Mouse (Mus musculus): ENCODE results near the gene Aif1l. TPM values are rescaled to one million over a fixed set of nuclear protein-coding genes. Genes with fewer than 3 reads are reported as not detected.

Gene Aif1l
- polyA plus RNA-seq (2012; rRNA removed) = 0.47 and 0.80 TPM in 2 replicates

- Histone ChIP-seq H3K36me3 (ENCODE audit: control insufficient read depth, insufficient read depth, low read length) (no peaks in the 10 kb centered on the region), H3K4me3 (ENCODE audit: low read depth, low read length) (peak within 1 kb of the TSS; percentile 59), H3K27me3 (ENCODE audit: control insufficient read depth, insufficient read depth, low read length) (peaks cover 20% of the 10 kb centered on the region), H3K27ac (ENCODE audit: insufficient read depth, low read depth, low read length) (no peak within 1 kb of the TSS), H3K4me1 (ENCODE audit: control insufficient read depth, insufficient read depth, insufficient read length, low read length) (peaks cover 6% of the 10 kb centered on the region; the same call in 1 of the 2 replicates)
- WGBS = 1% methylated on average over 66 of the region's 66 CpGs
- TF ChIP-seq POLR2A (IDR thresholded peaks at IDR 0.05; ENCODE audit: low read depth, low read length) (no peak), CTCF (IDR thresholded peaks at IDR 0.05; ENCODE audit: extremely low read depth, insufficient read length, insufficient replicate concordance, low read depth, low read length) (no peak)
Observed at GRCm38 (mm10) chr2:31950058-31950871, at the start of gene Aif1l. Gene Aif1l (plus strand): TSS chr2:31950139.

- Histone ChIP-seq H3K27ac (ENCODE audit: insufficient read depth, low read depth, low read length) (no peak overlapping the region), H3K36me3 (ENCODE audit: control insufficient read depth, insufficient read depth, low read length) (no peaks in the 10 kb centered on the region), H3K4me3 (ENCODE audit: low read depth, low read length) (no peak overlapping the region), H3K27me3 (ENCODE audit: control insufficient read depth, insufficient read depth, low read length) (no peaks in the 10 kb centered on the region), H3K4me1 (ENCODE audit: control insufficient read depth, insufficient read depth, insufficient read length, low read length) (no peaks in the 10 kb centered on the region)
- TF ChIP-seq POLR2A (IDR thresholded peaks at IDR 0.05; ENCODE audit: low read depth, low read length) (no peak), CTCF (IDR thresholded peaks at IDR 0.05; ENCODE audit: extremely low read depth, insufficient read length, insufficient replicate concordance, low read depth, low read length) (no peak)
- 74% methylated on average over 4 of the region's 4 CpGs for WGBS
Observed at GRCm38 (mm10) chr2:31900932-31901331, 49.0 kb upstream of the Aif1l start.

GRCm38 (mm10) chr2:31901659-31902362, 48.1 kb upstream of the Aif1l start:
- Histone ChIP-seq H3K27ac (ENCODE audit: insufficient read depth, low read depth, low read length) (no peak overlapping the region), H3K27me3 (ENCODE audit: control insufficient read depth, insufficient read depth, low read length) (no peaks in the 10 kb centered on the region), H3K36me3 (ENCODE audit: control insufficient read depth, insufficient read depth, low read length) (no peaks in the 10 kb centered on the region), H3K4me1 (ENCODE audit: control insufficient read depth, insufficient read depth, insufficient read length, low read length) (no peaks in the 10 kb centered on the region), H3K4me3 (ENCODE audit: low read depth, low read length) (no peak overlapping the region)
- WGBS = 42% methylated on average over 4 of the region's 4 CpGs
- TF ChIP-seq POLR2A (IDR thresholded peaks at IDR 0.05; ENCODE audit: low read depth, low read length) = no peak
- no peak for TF ChIP-seq CTCF (IDR thresholded peaks at IDR 0.05; ENCODE audit: extremely low read depth, insufficient read length, insufficient replicate concordance, low read depth, low read length)

- H3K4me3 ChIP-seq (ENCODE audit: low read depth, low read length) = no peak overlapping the region
- 54% methylated on average over 6 of the region's 6 CpGs for WGBS
- no peaks in the 10 kb centered on the region for H3K4me1 ChIP-seq (ENCODE audit: control insufficient read depth, insufficient read depth, insufficient read length, low read length)
- no peak overlapping the region for H3K27ac ChIP-seq (ENCODE audit: insufficient read depth, low read depth, low read length)
- no peak for TF ChIP-seq CTCF (IDR thresholded peaks at IDR 0.05; ENCODE audit: extremely low read depth, insufficient read length, insufficient replicate concordance, low read depth, low read length)
- no peak for TF ChIP-seq POLR2A (IDR thresholded peaks at IDR 0.05; ENCODE audit: low read depth, low read length)
- H3K36me3 ChIP-seq (ENCODE audit: control insufficient read depth, insufficient read depth, low read length) = no peaks in the 10 kb centered on the region
- no peaks in the 10 kb centered on the region for H3K27me3 ChIP-seq (ENCODE audit: control insufficient read depth, insufficient read depth, low read length)
Observed at GRCm38 (mm10) chr2:31904089-31904488, 45.9 kb upstream of the Aif1l start.

- WGBS = 21% methylated on average over 8 of the region's 8 CpGs
- Histone ChIP-seq H3K4me3 (ENCODE audit: low read depth, low read length) (no peak overlapping the region), H3K4me1 (ENCODE audit: control insufficient read depth, insufficient read depth, insufficient read length, low read length) (no peaks in the 10 kb centered on the region), H3K27ac (ENCODE audit: insufficient read depth, low read depth, low read length) (no peak overlapping the region), H3K36me3 (ENCODE audit: control insufficient read depth, insufficient read depth, low read length) (no peaks in the 10 kb centered on the region), H3K27me3 (ENCODE audit: control insufficient read depth, insufficient read depth, low read length) (no peaks in the 10 kb centered on the region)
- no peak for TF ChIP-seq CTCF (IDR thresholded peaks at IDR 0.05; ENCODE audit: extremely low read depth, insufficient read length, insufficient replicate concordance, low read depth, low read length)
- TF ChIP-seq POLR2A (IDR thresholded peaks at IDR 0.05; ENCODE audit: low read depth, low read length) = no peak
Observed at GRCm38 (mm10) chr2:31904622-31905021, 45.3 kb upstream of the Aif1l start.

GRCm38 (mm10) chr2:31905682-31906081, 44.3 kb upstream of the Aif1l start:
- H3K4me1 ChIP-seq (ENCODE audit: control insufficient read depth, insufficient read depth, insufficient read length, low read length) = no peaks in the 10 kb centered on the region
- no peaks in the 10 kb centered on the region for H3K27me3 ChIP-seq (ENCODE audit: control insufficient read depth, insufficient read depth, low read length)
- WGBS = 35% methylated on average over 9 of the region's 9 CpGs
- no peak overlapping the region for H3K27ac ChIP-seq (ENCODE audit: insufficient read depth, low read depth, low read length)
- H3K36me3 ChIP-seq (ENCODE audit: control insufficient read depth, insufficient read depth, low read length) = no peaks in the 10 kb centered on the region
- no peak for TF ChIP-seq POLR2A (IDR thresholded peaks at IDR 0.05; ENCODE audit: low read depth, low read length)
- TF ChIP-seq CTCF (IDR thresholded peaks at IDR 0.05; ENCODE audit: extremely low read depth, insufficient read length, insufficient replicate concordance, low read depth, low read length) = no peak
- H3K4me3 ChIP-seq (ENCODE audit: low read depth, low read length) = no peak overlapping the region

GRCm38 (mm10) chr2:31906407-31906806, 43.5 kb upstream of the Aif1l start:
- H3K27ac ChIP-seq (ENCODE audit: insufficient read depth, low read depth, low read length) = no peak overlapping the region
- H3K4me3 ChIP-seq (ENCODE audit: low read depth, low read length) = no peak overlapping the region
- H3K27me3 ChIP-seq (ENCODE audit: control insufficient read depth, insufficient read depth, low read length) = no peaks in the 10 kb centered on the region
- no peaks in the 10 kb centered on the region for H3K36me3 ChIP-seq (ENCODE audit: control insufficient read depth, insufficient read depth, low read length)
- WGBS = 52% methylated on average over 9 of the region's 9 CpGs
- TF ChIP-seq CTCF (IDR thresholded peaks at IDR 0.05; ENCODE audit: extremely low read depth, insufficient read length, insufficient replicate concordance, low read depth, low read length) = no peak
- TF ChIP-seq POLR2A (IDR thresholded peaks at IDR 0.05; ENCODE audit: low read depth, low read length) = no peak
- H3K4me1 ChIP-seq (ENCODE audit: control insufficient read depth, insufficient read depth, insufficient read length, low read length) = no peaks in the 10 kb centered on the region

Measured in small intestine, adult 2 months (tissue).